13 mouse cellular contexts compared by ENCODE assay signal in the genomic region with DNA sequence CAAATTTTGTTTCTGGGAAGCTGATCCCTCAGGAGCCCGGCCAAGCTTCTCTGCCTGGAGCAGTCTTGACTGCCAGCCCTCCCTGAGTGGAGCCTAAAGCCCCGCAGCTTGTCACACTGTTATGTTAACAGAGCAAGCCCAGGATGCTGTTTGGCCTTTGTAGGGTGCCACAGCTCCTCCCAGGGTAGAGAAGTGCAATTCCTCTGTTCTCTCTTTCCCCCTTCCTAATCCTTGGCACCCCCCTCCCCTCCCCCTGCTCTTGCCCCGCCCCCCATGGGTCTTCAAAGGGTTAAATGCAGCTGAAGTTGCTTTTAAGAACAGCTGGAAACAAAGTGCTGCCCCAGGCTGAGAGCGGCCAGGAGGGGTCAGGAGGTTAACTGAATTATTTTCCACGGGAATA.
DNase-seq lines count a peak whose midpoint lies in the region; ATAC-seq lines count a peak whose summit lies in the region.
"Had no signal": no experiment of that assay in that cellular context is flagged by ENCODE, and none has a peak within 500 bp of the region (broad histone marks: within the 10 kb centered on the region; RNA-seq: fewer than 3 reads in every experiment).

No protein-coding gene starts in this region.

- ATAC-seq in midbrain, embryonic 16.5 days, result no peak
- ATAC-seq in forebrain, embryonic 11.5 days (replicated peaks; ENCODE audit: low FRiP score), result peak; percentile 72
- peak; percentile 74; the same call in 1 of the 2 replicates for ATAC-seq in limb, embryonic 12.5 days (ENCODE audit: insufficient number of reproducible peaks, insufficient read depth, low FRiP score, low TSS enrichment, low read depth)
- ATAC-seq in neural tube, embryonic 15.5 days (ENCODE audit: low FRiP score), result peak; percentile 51; the same call in 1 of the 2 replicates
- ATAC-seq: inflammation-experienced regulatory T-cells, adult 6 months had no signal

- peak overlapping the region; percentile 18; the same call in 1 of the 2 replicates for H3K4me3 ChIP-seq in midbrain, embryonic 10.5 days
- no peak overlapping the region for H3K4me3 ChIP-seq in midbrain, embryonic 16.5 days (ENCODE audit: low read depth, low read length)
- H3K4me3 ChIP-seq in forebrain, embryonic 11.5 days (ENCODE audit: low read depth, low read length), result no peak overlapping the region
- no peak overlapping the region for H3K4me3 ChIP-seq in limb, embryonic 12.5 days (replicated peaks)
- no peak overlapping the region for H3K4me3 ChIP-seq in neural tube, embryonic 15.5 days (replicated peaks)
- H3K4me3 ChIP-seq: embryonic facial prominence, embryonic 13.5 days; myocyte had no signal

- intact Hi-C loops in heart, postnatal 25 days (cut with DNase I), result loop anchor here (10.0 kb wide), 1 partner anchor 94 kb away; no protein-coding TSS in a partner anchor

- H3K27me3 ChIP-seq in midbrain, embryonic 10.5 days (ENCODE audit: low read depth, poor library complexity, severe bottlenecking), result peaks cover 15% of the 10 kb centered on the region; the same call in 1 of the 2 replicates
- H3K27me3 ChIP-seq in midbrain, embryonic 16.5 days (ENCODE audit: control insufficient read depth, insufficient read depth, low read depth, low read length), result no peaks in the 10 kb centered on the region
- 0 out of 2 replicates have a peak, but pooled peaks cover 3% of the 10 kb centered on the region for H3K27me3 ChIP-seq in forebrain, embryonic 11.5 days (ENCODE audit: control insufficient read depth, insufficient read depth, low read length)
- H3K27me3 ChIP-seq in limb, embryonic 12.5 days, result peaks cover 12% of the 10 kb centered on the region
- no peaks in the 10 kb centered on the region for H3K27me3 ChIP-seq in neural tube, embryonic 15.5 days (replicated peaks)
- H3K27me3 ChIP-seq: CH12.LX had no signal

- no peaks in the 10 kb centered on the region for H3K36me3 ChIP-seq in midbrain, embryonic 10.5 days
- no peaks in the 10 kb centered on the region for H3K36me3 ChIP-seq in midbrain, embryonic 16.5 days (ENCODE audit: control insufficient read depth, insufficient read depth, low read length)
- no peaks in the 10 kb centered on the region for H3K36me3 ChIP-seq in forebrain, embryonic 11.5 days (ENCODE audit: control insufficient read depth, insufficient read depth, low read length)
- no peaks in the 10 kb centered on the region for H3K36me3 ChIP-seq in limb, embryonic 12.5 days
- H3K36me3 ChIP-seq in neural tube, embryonic 15.5 days, result no peaks in the 10 kb centered on the region
- H3K36me3 ChIP-seq: embryonic facial prominence, embryonic 13.5 days had no signal

- peaks cover 94% of the 10 kb centered on the region for H3K4me1 ChIP-seq in midbrain, embryonic 10.5 days
- peaks cover 15% of the 10 kb centered on the region for H3K4me1 ChIP-seq in midbrain, embryonic 16.5 days (ENCODE audit: control insufficient read depth, insufficient read depth, low read length)
- peaks cover 39% of the 10 kb centered on the region for H3K4me1 ChIP-seq in forebrain, embryonic 11.5 days (replicated peaks; ENCODE audit: control insufficient read depth, insufficient read depth, low read length)
- peaks cover 52% of the 10 kb centered on the region for H3K4me1 ChIP-seq in limb, embryonic 12.5 days (replicated peaks)
- H3K4me1 ChIP-seq in neural tube, embryonic 15.5 days, result peaks cover 40% of the 10 kb centered on the region

- no peak overlapping the region for H3K4me2 ChIP-seq in midbrain, embryonic 16.5 days (ENCODE audit: low read length)
- H3K4me2 ChIP-seq in forebrain, embryonic 11.5 days (ENCODE audit: low read depth, low read length, severe bottlenecking), result 0 out of 2 replicates have a peak overlapping the region, but pooled peaks have one; percentile 15
- H3K4me2 ChIP-seq in limb, embryonic 12.5 days, result peak overlapping the region; percentile 24
- no peak overlapping the region for H3K4me2 ChIP-seq in neural tube, embryonic 15.5 days
- H3K4me2 ChIP-seq: embryonic facial prominence, embryonic 13.5 days had no signal

- 4% methylated on average over 5 of the region's 5 CpGs for WGBS in midbrain, embryonic 10.5 days
- WGBS in midbrain, embryonic 16.5 days, result 5% methylated on average over 4 of the region's 5 CpGs
- WGBS in forebrain, embryonic 11.5 days, result 0% methylated on average over 5 of the region's 5 CpGs
- WGBS in limb, embryonic 12.5 days, result 5% methylated on average over 5 of the region's 5 CpGs
- WGBS in neural tube, embryonic 15.5 days, result 1% methylated on average over 5 of the region's 5 CpGs

- H3K27ac ChIP-seq in midbrain, embryonic 10.5 days (replicated peaks), result peak overlapping the region; percentile 93
- H3K27ac ChIP-seq in midbrain, embryonic 16.5 days (ENCODE audit: low read length), result no peak overlapping the region
- H3K27ac ChIP-seq in forebrain, embryonic 11.5 days (ENCODE audit: low read depth, low read length), result 0 out of 2 replicates have a peak overlapping the region, but pooled peaks have one; percentile 18
- H3K27ac ChIP-seq in limb, embryonic 12.5 days, result 0 out of 2 replicates have a peak overlapping the region, but pooled peaks have one; percentile 56
- H3K27ac ChIP-seq in neural tube, embryonic 15.5 days (replicated peaks), result 0 out of 2 replicates have a peak overlapping the region, but pooled peaks have one; percentile 37
- H3K27ac ChIP-seq: embryonic facial prominence, embryonic 13.5 days had no signal

- DNase-seq in midbrain, embryonic 10.5 days (ENCODE audit: low spot score), result peak; percentile 89
- peak; percentile 82 for DNase-seq in forebrain, embryonic 11.5 days (ENCODE audit: low spot score)
- DNase-seq in heart, postnatal 25 days (ENCODE audit: low spot score), result no peak
- no peak for DNase-seq in thymus, postnatal 10 days (ENCODE audit: low spot score in 2 of 2)
- no peak for DNase-seq in kidney, postnatal 36 days
- DNase-seq: thymus, postnatal 25 days had no signal

- H3K9me3 ChIP-seq in midbrain, embryonic 10.5 days (replicated peaks), result no peaks in the 10 kb centered on the region
- no peaks in the 10 kb centered on the region for H3K9me3 ChIP-seq in midbrain, embryonic 16.5 days (replicated peaks; ENCODE audit: control insufficient read depth, low read length, poor library complexity, severe bottlenecking)
- no peaks in the 10 kb centered on the region; the same call in 1 of the 2 replicates for H3K9me3 ChIP-seq in forebrain, embryonic 11.5 days (ENCODE audit: control insufficient read depth, low read length)
- H3K9me3 ChIP-seq in limb, embryonic 12.5 days, result no peaks in the 10 kb centered on the region
- H3K9me3 ChIP-seq in neural tube, embryonic 15.5 days (replicated peaks), result no peaks in the 10 kb centered on the region
- H3K9me3 ChIP-seq: embryonic facial prominence, embryonic 13.5 days had no signal

- H3K9ac ChIP-seq in midbrain, embryonic 16.5 days (ENCODE audit: low read depth, low read length), result no peak overlapping the region
- H3K9ac ChIP-seq in forebrain, embryonic 11.5 days (ENCODE audit: low read length), result no peak overlapping the region
- H3K9ac ChIP-seq in limb, embryonic 12.5 days (replicated peaks), result no peak overlapping the region
- no peak overlapping the region for H3K9ac ChIP-seq in neural tube, embryonic 15.5 days (replicated peaks)
- H3K9ac ChIP-seq: embryonic facial prominence, embryonic 13.5 days had no signal

Comparison
In these comparisons a context has a peak if more than half of its experiments do, and no peak if none do; other contexts are left out.
1. DNase-seq: peak in midbrain, embryonic 10.5 days (single experiment) and forebrain, embryonic 11.5 days (single experiment); none in heart, postnatal 25 days (single experiment), thymus, postnatal 10 days (0 of 2) and kidney, postnatal 36 days (0 of 2).
2. H3K4me2 ChIP-seq: peak in forebrain, embryonic 11.5 days (single experiment) and limb, embryonic 12.5 days (single experiment); none in midbrain, embryonic 16.5 days (single experiment) and neural tube, embryonic 15.5 days (single experiment).